Mouse (Mus musculus) intestine, embryonic 15.5 days (tissue): ENCODE results near the gene Smim9. TPM values are rescaled to one million over a fixed set of nuclear protein-coding genes. Genes with fewer than 3 reads are reported as not detected.

Source experiments
- ATAC-seq: fragments of 200-750 bp; cut with Nextera tagmentation; 2 replicates; pipeline ENCODE4 v1.8.0; 2017; ENCODE audit warnings: moderate TSS enrichment, moderate library complexity
- H3K27ac ChIP-seq: fragments of 300-500 bp; sonication (generic); 2 replicates; pipeline ENCODE4 v1.5.1; 2015; ENCODE audit warnings: mild to moderate bottlenecking, inconsistent platforms
- H3K27me3 ChIP-seq: fragments of 300-500 bp; sonication (generic); replicated peaks from 2 replicates; pipeline ENCODE4 v1.6.1; 2015; ENCODE audit warnings: inconsistent platforms
- H3K36me3 ChIP-seq: fragments of 300-500 bp; sonication (generic); 2 replicates; pipeline ENCODE4 v1.6.1; 2015; ENCODE audit warnings: inconsistent platforms
- H3K4me1 ChIP-seq: fragments of 300-500 bp; sonication (generic); replicated peaks from 2 replicates; pipeline ENCODE4 v1.6.1; 2015; ENCODE audit warnings: inconsistent platforms
- H3K4me2 ChIP-seq: fragments of 300-500 bp; sonication (generic); replicated peaks from 2 replicates; pipeline ENCODE4 v1.6.1; 2015; ENCODE audit warnings: mild to moderate bottlenecking, inconsistent platforms
- H3K4me3 ChIP-seq: fragments of 300-500 bp; sonication (generic); replicated peaks from 2 replicates; pipeline ENCODE4 v1.5.1; 2015; ENCODE audit warnings: inconsistent platforms
- H3K9ac ChIP-seq: fragments of 300-500 bp; sonication (generic); 2 replicates; pipeline ENCODE4 v1.6.1; 2015; ENCODE audit warnings: inconsistent platforms
- H3K9me3 ChIP-seq: fragments of 300-500 bp; sonication (generic); 2 replicates; pipeline ENCODE4 v1.6.1; 2016; ENCODE audit warnings: inconsistent platforms
- WGBS: fragments of 180-500 bp; shearing (Covaris S2); methylation state at CpG from one replicate; pipeline ENCODE4 v1.1.7; 2015; 5-methylcytosine and 5-hydroxymethylcytosine counted together
- polyA plus RNA-seq: library from polyadenylated mRNA; unstranded; fragments of >200 nt; fragmentation: Nextera tagmentation; extraction: Ambion mirVana; gene quantifications from 2 replicates; pipeline ENCODE4 v1.2.1, GENCODE M21; 2015

Smim9 gene
- polyA plus RNA-seq, 1 experiment from 2014 or later, result not detected

DNA sequence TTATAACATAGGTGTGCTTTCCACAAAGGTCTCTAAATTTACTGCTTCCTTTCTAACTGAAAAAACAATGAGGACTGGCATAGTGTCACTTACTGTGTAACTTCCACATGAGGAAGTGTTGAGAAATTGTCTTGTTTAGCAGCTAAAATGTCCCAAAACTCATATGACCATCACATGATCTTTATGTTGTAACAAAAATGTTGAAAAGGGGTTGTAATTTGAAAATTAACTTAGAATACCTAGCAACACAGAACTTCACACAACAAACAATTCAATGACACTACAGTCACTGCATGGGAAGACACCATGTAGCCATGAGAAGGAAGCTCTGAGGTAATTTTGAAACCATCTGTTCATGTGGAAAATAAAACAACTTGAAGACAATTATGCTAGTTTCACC lies 36.7 kb downstream of the Smim9 start:
- Histone ChIP-seq H3K9ac (no peak overlapping the region), H3K4me2 (no peak overlapping the region), H3K36me3 (no peaks in the 10 kb centered on the region), H3K9me3 (no peaks in the 10 kb centered on the region), H3K4me1 (no peaks in the 10 kb centered on the region), H3K4me3 (no peak overlapping the region), H3K27me3 (no peaks in the 10 kb centered on the region), H3K27ac (no peak overlapping the region)
- no peak for ATAC-seq

DNA sequence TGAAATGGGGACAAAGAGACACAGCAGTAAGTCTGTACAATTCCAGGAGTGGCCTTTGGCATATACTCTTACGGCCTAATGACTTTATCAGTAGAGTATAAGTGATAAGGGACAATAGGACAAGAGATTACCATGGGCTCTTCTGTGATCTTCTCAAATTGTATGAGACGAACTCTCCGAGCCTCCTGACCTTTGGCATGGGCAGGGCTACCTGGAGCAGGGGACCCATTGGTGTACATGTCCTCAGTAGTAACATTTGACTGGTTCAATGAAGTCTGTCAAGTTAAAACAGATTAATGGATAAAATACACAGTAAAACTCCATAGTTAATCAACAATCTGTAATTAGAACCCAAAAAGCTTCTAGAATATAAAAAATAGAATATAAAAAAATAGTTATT lies 38.0 kb downstream of the Smim9 start:
- H3K4me2 ChIP-seq, result no peak overlapping the region
- 65% methylated on average over 3 of the region's 3 CpGs for WGBS
- no peak overlapping the region for H3K27ac ChIP-seq
- no peaks in the 10 kb centered on the region for H3K4me1 ChIP-seq
- no peaks in the 10 kb centered on the region for H3K36me3 ChIP-seq
- ATAC-seq, result peak; percentile 21; the same call in 1 of the 2 replicates
- no peaks in the 10 kb centered on the region for H3K9me3 ChIP-seq
- no peaks in the 10 kb centered on the region for H3K27me3 ChIP-seq
- no peak overlapping the region for H3K4me3 ChIP-seq
- H3K9ac ChIP-seq, result no peak overlapping the region

DNA sequence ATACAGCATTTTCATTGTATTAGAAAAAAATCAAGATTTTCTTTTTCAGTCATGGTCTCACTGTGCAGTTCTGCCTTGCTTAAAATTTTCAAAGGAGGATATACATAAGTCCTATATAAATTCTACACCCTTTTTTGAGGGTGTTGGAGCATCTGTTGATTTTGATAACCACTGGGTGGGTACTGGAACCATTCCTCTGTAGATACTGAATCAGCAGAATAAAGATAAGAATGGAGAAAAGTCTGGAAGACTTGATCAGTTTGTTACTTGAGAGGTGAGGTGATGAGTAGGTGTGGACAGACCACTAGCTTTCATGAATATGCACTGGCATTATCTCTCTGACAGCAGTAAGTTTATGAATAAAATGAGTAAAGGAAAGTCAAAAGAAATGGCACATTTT lies 48.0 kb downstream of the Smim9 start:
- Histone ChIP-seq H3K27ac (no peak overlapping the region), H3K9ac (no peak overlapping the region), H3K4me2 (no peak overlapping the region), H3K36me3 (no peaks in the 10 kb centered on the region), H3K4me1 (no peaks in the 10 kb centered on the region), H3K4me3 (no peak overlapping the region), H3K9me3 (no peaks in the 10 kb centered on the region), H3K27me3 (no peaks in the 10 kb centered on the region)
- ATAC-seq, result no peak

GRCm38 (mm10) chrX:75102293-75102692 lies 61.3 kb downstream of the Smim9 start:
- H3K4me3 ChIP-seq, result no peak overlapping the region
- ATAC-seq, result no peak
- H3K4me2 ChIP-seq, result no peak overlapping the region
- no peak overlapping the region for H3K9ac ChIP-seq
- H3K36me3 ChIP-seq, result 0 out of 2 replicates have a peak, but pooled peaks cover 3% of the 10 kb centered on the region
- no peaks in the 10 kb centered on the region for H3K4me1 ChIP-seq
- H3K9me3 ChIP-seq, result no peaks in the 10 kb centered on the region
- 87% methylated on average over 6 of the region's 6 CpGs for WGBS
- H3K27me3 ChIP-seq, result no peaks in the 10 kb centered on the region
- H3K27ac ChIP-seq, result no peak overlapping the region

DNA sequence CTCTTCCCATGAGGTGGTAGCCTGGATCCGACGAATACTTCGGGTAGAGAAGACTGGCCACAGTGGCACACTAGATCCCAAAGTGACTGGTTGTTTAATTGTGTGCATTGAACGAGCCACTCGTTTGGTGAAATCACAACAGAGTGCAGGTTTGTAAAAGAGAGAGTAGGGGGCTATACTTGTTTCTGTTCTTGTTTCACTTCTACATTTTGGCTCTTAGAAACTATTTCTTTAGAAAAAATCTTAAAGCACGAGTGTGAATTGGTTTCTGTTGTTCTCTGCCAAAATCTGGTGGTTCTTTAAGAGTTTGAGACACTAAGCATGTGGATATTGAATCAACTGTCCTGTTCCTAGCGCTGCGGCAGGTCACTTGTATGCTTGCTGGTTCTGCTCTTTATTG lies 64.8 kb downstream of the Smim9 start:
- no peaks in the 10 kb centered on the region for H3K36me3 ChIP-seq
- no peak overlapping the region for H3K4me2 ChIP-seq
- H3K4me1 ChIP-seq, result no peaks in the 10 kb centered on the region
- no peak for ATAC-seq
- no peaks in the 10 kb centered on the region for H3K27me3 ChIP-seq
- no peak overlapping the region for H3K4me3 ChIP-seq
- 91% methylated on average over 8 of the region's 8 CpGs for WGBS
- no peak overlapping the region for H3K9ac ChIP-seq
- no peak overlapping the region for H3K27ac ChIP-seq
- no peaks in the 10 kb centered on the region for H3K9me3 ChIP-seq

- H3K27ac ChIP-seq, result peak overlapping the region; percentile 54; the same call in 1 of the 2 replicates
- no peaks in the 10 kb centered on the region for H3K27me3 ChIP-seq
- peak overlapping the region; percentile 55 for H3K4me2 ChIP-seq
- no peaks in the 10 kb centered on the region for H3K36me3 ChIP-seq
- no peaks in the 10 kb centered on the region for H3K9me3 ChIP-seq
- no peak; the same call in 1 of the 2 replicates for ATAC-seq
- peak overlapping the region; percentile 48 for H3K4me3 ChIP-seq
- peak overlapping the region; percentile 50 for H3K9ac ChIP-seq
- H3K4me1 ChIP-seq, result no peaks in the 10 kb centered on the region
- 18% methylated on average over 23 of the region's 23 CpGs for WGBS
Observed at GRCm38 (mm10) chrX:75096163-75096770, 67.3 kb downstream of the Smim9 start.

Other genes starting within 250 kb of the Smim9 start
- 1.9 and 2.7 TPM in 2 replicates for gene Gab3, start 78.3 kb downstream of the Smim9 start, polyA plus RNA-seq
- gene Dkc1, start 67.9 kb downstream of the Smim9 start, polyA plus RNA-seq, result 134 and 158 TPM in 2 replicates
- gene Mpp1, start 32.8 kb downstream of the Smim9 start, polyA plus RNA-seq, result 97.2 and 104 TPM in 2 replicates
- 59.8 and 81.7 TPM in 2 replicates for gene Fundc2, start 218.6 kb upstream of the Smim9 start, polyA plus RNA-seq
- 0.77 and 1.4 TPM in 2 replicates for gene F8, start 218.8 kb upstream of the Smim9 start, polyA plus RNA-seq